Mouse (Mus musculus) CH12.LX (cell line): ENCODE results near the gene Cfap61.

ENCODE experiments used
- CTCF ChIP-seq, 2 experiments: IDR thresholded peaks in 1 of 2; conservative IDR thresholded peaks in 1 of 2; 2 replicates each; pipeline ENCODE4 v1.5.1; 2011 to 2012; ENCODE audit warnings: low read depth in 2 of 2, low read length in 2 of 2, improper control_type of control experiment in 1 of 2, inconsistent platforms in 1 of 2, mild to moderate bottlenecking in 1 of 2, moderate library complexity in 1 of 2
- EP300 ChIP-seq: IDR thresholded peaks from 2 replicates; pipeline ENCODE4 v1.6.1; 2011; ENCODE audit warnings: low read length, improper control_type of control experiment
- MAFK ChIP-seq: IDR thresholded peaks from 2 replicates; pipeline ENCODE4 v1.6.1; 2011; ENCODE audit warnings: low read length, improper control_type of control experiment; ENCODE audit not compliant: insufficient replicate concordance

DNA sequence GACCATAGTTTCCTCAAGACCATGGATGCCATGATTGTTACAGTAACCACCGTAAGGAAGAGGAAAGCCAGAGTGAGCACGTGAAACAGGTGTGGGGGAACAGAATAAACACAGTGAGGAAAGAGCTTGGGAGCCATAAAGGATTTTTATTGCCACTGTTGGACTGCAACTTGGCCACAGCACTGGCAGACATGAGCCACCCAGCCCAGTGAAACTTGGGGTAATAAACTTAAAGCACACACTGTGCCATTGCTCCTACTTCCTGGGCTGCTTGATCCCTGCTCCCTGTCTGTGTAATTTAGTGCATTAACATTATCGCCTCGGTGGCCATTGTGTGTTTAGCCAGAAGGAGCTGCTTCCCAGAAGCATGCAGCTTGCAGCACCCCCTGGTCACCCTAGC is 122.5 kb downstream of the Cfap61 start:
- TF ChIP-seq MAFK: no peak
- TF ChIP-seq CTCF (conservative IDR thresholded peaks at IDR 0.05 in 1 of 2, IDR thresholded peaks at IDR 0.05 in 1 of 2; ENCODE audit: low read depth in 2 of 2, low read length in 2 of 2): no peak
- TF ChIP-seq EP300: no peak
